Mouse (Mus musculus) limb, embryonic 10.5 days (tissue): ENCODE data around the gene Pex14. TPM values are rescaled to one million over a fixed set of nuclear protein-coding genes. Genes with fewer than 3 reads are reported as not detected.

ENCODE experiments used
- DNase-seq: peaks from one replicate; pipeline ENCODE4 v3.0.0-alpha.2; 2017; ENCODE audit warnings: low spot score
- H3K27ac ChIP-seq: fragments of 300-500 bp; sonication (generic); 2 replicates; pipeline ENCODE4 v1.5.1; 2016; ENCODE audit warnings: mild to moderate bottlenecking
- H3K27me3 ChIP-seq: fragments of 300-500 bp; sonication (generic); 2 replicates; pipeline ENCODE4 v1.6.1; 2016; ENCODE audit warnings: low read depth, mild to moderate bottlenecking; ENCODE audit not compliant: poor library complexity, severe bottlenecking
- H3K36me3 ChIP-seq: fragments of 300-500 bp; sonication (generic); 2 replicates; pipeline ENCODE4 v1.6.1; 2016; ENCODE audit warnings: mild to moderate bottlenecking, moderate library complexity
- H3K4me1 ChIP-seq: fragments of 300-500 bp; sonication (generic); 2 replicates; pipeline ENCODE4 v1.6.1; 2016
- H3K4me3 ChIP-seq: fragments of 300-500 bp; sonication (generic); 2 replicates; pipeline ENCODE4 v1.5.1; 2016; ENCODE audit warnings: mild to moderate bottlenecking, moderate library complexity
- H3K9me3 ChIP-seq: fragments of 300-500 bp; sonication (generic); replicated peaks from 2 replicates; pipeline ENCODE4 v1.6.1; 2016; ENCODE audit warnings: mild to moderate bottlenecking
- WGBS: fragments of 180-500 bp; shearing (Covaris S2); methylation state at CpG from one replicate; pipeline ENCODE4 v1.1.7; 2016; 5-methylcytosine and 5-hydroxymethylcytosine counted together
- polyA plus RNA-seq: library from polyadenylated mRNA; unstranded; fragments of >200 nt; fragmentation: Nextera tagmentation; extraction: Ambion mirVana; gene quantifications from 2 replicates; pipeline ENCODE4 v1.2.1, GENCODE M21; 2016

Pex14 gene
- 65.0 and 66.1 TPM in 2 replicates for polyA plus RNA-seq

DNA sequence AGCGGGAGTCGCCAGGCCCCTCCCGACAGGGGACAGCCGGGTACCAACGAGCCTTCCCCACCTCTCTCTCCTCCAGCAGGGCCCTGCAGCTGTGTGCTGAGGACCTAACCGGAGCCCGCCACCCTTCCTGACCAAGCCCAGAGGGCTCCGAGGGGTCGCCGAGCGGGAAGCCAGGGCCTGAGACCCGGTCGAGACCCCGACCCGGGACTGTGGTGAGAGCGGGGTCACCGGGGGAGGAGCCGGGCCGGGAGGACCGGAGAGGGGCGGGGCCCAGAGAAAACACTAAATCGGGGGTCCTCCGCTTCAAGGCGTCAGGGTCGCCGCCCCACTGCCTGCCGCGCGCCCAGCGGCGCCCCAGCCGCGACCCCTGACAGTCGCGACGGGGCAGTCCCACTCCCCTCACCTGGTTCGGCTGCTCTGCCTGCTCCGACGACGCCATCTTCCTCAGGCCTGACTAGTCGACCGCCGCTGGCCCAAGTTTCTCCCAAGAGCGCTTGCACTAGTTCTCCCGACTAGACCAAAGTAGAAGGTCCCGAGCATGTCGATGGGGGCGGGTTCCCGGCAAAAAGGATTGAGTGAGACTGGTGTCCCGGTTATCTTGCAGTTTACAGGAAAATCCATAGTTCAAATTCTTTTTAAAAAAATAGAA, at the start of gene Pex14:
Pex14 (minus strand) TSS at position 508 of the 649 bp plus-strand sequence.
- H3K27me3 ChIP-seq: no peaks in the 10 kb centered on the region
- H3K27ac ChIP-seq: peak within 1 kb of the TSS; percentile 94
- no peaks in the 10 kb centered on the region for H3K9me3 ChIP-seq
- under 1% methylated on average over 50 of the region's 50 CpGs for WGBS
- H3K4me1 ChIP-seq: peaks cover 18% of the 10 kb centered on the region
- DNase-seq: peak; percentile 95
- H3K36me3 ChIP-seq: no peaks in the 10 kb centered on the region
- peak within 1 kb of the TSS; percentile 82 for H3K4me3 ChIP-seq

- H3K36me3 ChIP-seq: peaks cover 53% of the 10 kb centered on the region
Measured at GRCm38 (mm10) chr4:149149196-149149595, 49.5 kb upstream of the Pex14 start.

DNA sequence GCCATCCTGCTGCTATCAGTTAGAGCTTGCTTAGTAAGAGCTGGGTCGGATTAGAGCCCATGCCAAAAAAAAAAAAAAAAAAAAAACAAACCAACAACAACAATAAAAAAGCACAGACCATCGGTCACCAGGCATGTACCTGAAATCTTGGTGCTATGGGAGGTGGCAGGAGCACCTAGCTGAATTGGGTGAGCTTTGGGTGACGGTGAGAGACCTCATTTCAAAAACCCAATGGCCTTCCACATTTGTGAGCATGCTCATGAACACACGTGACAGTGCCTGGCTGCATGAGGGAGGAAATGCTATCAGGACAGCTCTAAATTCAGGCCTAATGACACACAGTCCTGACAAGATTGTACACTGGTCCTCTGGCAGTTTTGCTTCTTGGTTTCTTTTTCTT, 48.4 kb upstream of the Pex14 start:
- no peak overlapping the region for H3K27ac ChIP-seq
- peaks cover 13% of the 10 kb centered on the region for H3K4me1 ChIP-seq
- no peaks in the 10 kb centered on the region for H3K9me3 ChIP-seq
- no peak overlapping the region for H3K4me3 ChIP-seq
- no peak for DNase-seq
- WGBS: 79% methylated on average over 4 of the region's 4 CpGs
- peaks cover 42% of the 10 kb centered on the region for H3K36me3 ChIP-seq
- H3K27me3 ChIP-seq: no peaks in the 10 kb centered on the region

More at GRCm38 (mm10) chr4:149149196-149149595, 49.5 kb upstream of the Pex14 start:
- H3K27ac ChIP-seq: no peak overlapping the region
- H3K9me3 ChIP-seq: no peaks in the 10 kb centered on the region
- H3K27me3 ChIP-seq: no peaks in the 10 kb centered on the region
- no peak for DNase-seq
- H3K4me3 ChIP-seq: no peak overlapping the region
- peaks cover 13% of the 10 kb centered on the region for H3K4me1 ChIP-seq
- 89% methylated on average over 9 of the region's 9 CpGs for WGBS

- WGBS: 87% methylated on average over 7 of the region's 7 CpGs
- no peaks in the 10 kb centered on the region for H3K9me3 ChIP-seq
Measured at GRCm38 (mm10) chr4:149147528-149147927, 47.9 kb upstream of the Pex14 start.

DNA sequence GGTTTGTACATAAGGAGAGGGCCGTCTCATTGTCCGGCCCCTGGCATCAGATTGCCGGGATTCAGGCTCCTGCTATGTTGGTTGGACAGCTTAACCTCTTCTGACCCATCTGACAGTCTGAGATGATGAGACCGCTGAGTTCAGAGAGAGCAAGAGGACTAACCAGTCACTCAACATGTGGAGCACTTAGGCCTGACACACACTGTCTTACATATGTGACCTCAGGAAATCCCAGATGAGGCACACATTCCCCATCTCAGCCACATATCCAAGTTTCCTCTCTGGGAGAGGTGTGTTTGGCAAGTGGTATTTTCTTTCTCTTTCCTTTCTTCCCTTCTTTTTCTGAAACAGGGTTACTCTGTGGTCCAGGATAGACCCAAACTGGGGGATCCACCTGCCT, 45.5 kb upstream of the Pex14 start:
- peaks cover 12% of the 10 kb centered on the region for H3K36me3 ChIP-seq
- no peak overlapping the region for H3K27ac ChIP-seq
- H3K9me3 ChIP-seq: no peaks in the 10 kb centered on the region
- peaks cover 13% of the 10 kb centered on the region for H3K4me1 ChIP-seq
- no peak for DNase-seq
- H3K4me3 ChIP-seq: no peak overlapping the region
- no peaks in the 10 kb centered on the region for H3K27me3 ChIP-seq
- WGBS: 87% methylated on average over 4 of the region's 4 CpGs

More at GRCm38 (mm10) chr4:149147528-149147927, 47.9 kb upstream of the Pex14 start:
- H3K4me1 ChIP-seq: peaks cover 13% of the 10 kb centered on the region
- no peak overlapping the region for H3K27ac ChIP-seq
- H3K4me3 ChIP-seq: no peak overlapping the region
- H3K36me3 ChIP-seq: peaks cover 36% of the 10 kb centered on the region
- DNase-seq: no peak
- H3K27me3 ChIP-seq: no peaks in the 10 kb centered on the region

DNA sequence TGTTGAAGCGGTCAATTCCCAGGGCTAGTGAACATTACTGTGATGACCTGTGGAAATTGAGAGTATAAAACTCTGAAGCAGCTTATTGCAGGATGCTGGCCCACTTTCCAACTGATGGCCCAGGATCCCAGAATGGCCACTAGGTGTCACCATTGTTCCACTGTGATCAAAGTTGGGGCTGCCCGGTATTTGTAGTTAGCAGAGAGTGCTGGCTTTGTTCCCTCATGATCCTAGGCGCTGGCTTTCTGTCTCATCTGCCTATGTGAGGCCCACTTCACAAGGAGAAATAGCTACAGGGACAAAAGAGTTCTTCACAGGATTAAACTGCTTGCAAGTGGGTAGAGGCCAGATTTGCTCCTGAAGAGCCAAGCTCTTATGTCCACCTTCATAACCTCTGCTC, 44.8 kb upstream of the Pex14 start:
- Histone ChIP-seq H3K4me1 (peaks cover 13% of the 10 kb centered on the region), H3K9me3 (no peaks in the 10 kb centered on the region), H3K36me3 (peaks cover 5% of the 10 kb centered on the region), H3K27ac (peak overlapping the region; percentile 65), H3K4me3 (no peak overlapping the region), H3K27me3 (no peaks in the 10 kb centered on the region)
- DNase-seq: peak; percentile 89
- 6% methylated on average over 3 of the region's 3 CpGs for WGBS

- H3K36me3 ChIP-seq: no peaks in the 10 kb centered on the region
- no peak for DNase-seq
- no peak overlapping the region for H3K4me3 ChIP-seq
- H3K27ac ChIP-seq: no peak overlapping the region
- 36% methylated on average over 4 of the region's 4 CpGs for WGBS
- no peaks in the 10 kb centered on the region for H3K9me3 ChIP-seq
- H3K4me1 ChIP-seq: peaks cover 13% of the 10 kb centered on the region
- no peaks in the 10 kb centered on the region for H3K27me3 ChIP-seq
Measured at GRCm38 (mm10) chr4:149143594-149143993, 43.9 kb upstream of the Pex14 start.

- peaks cover 11% of the 10 kb centered on the region for H3K4me1 ChIP-seq
- H3K9me3 ChIP-seq: no peaks in the 10 kb centered on the region
- no peak overlapping the region for H3K4me3 ChIP-seq
- WGBS: 74% methylated on average over 8 of the region's 8 CpGs
- H3K36me3 ChIP-seq: peaks cover 12% of the 10 kb centered on the region
- H3K27me3 ChIP-seq: no peaks in the 10 kb centered on the region
- DNase-seq: no peak
- H3K27ac ChIP-seq: no peak overlapping the region
Measured at GRCm38 (mm10) chr4:149138515-149138914, 38.8 kb upstream of the Pex14 start.

GRCm38 (mm10) chr4:149136982-149137770, 37.5 kb upstream of the Pex14 start, which contains the start of gene Cenps:
TSS of gene Cenps (minus strand) at chr4:149137629.
- Histone ChIP-seq H3K27ac (peak within 1 kb of the TSS; percentile 93), H3K4me3 (peak within 1 kb of the TSS; percentile 73), H3K36me3 (peaks cover 19% of the 10 kb centered on the region), H3K9me3 (no peaks in the 10 kb centered on the region), H3K4me1 (peaks cover 14% of the 10 kb centered on the region), H3K27me3 (no peaks in the 10 kb centered on the region)
- WGBS: 1% methylated on average over 68 of the region's 68 CpGs
- peak; percentile 99 for DNase-seq

DNA sequence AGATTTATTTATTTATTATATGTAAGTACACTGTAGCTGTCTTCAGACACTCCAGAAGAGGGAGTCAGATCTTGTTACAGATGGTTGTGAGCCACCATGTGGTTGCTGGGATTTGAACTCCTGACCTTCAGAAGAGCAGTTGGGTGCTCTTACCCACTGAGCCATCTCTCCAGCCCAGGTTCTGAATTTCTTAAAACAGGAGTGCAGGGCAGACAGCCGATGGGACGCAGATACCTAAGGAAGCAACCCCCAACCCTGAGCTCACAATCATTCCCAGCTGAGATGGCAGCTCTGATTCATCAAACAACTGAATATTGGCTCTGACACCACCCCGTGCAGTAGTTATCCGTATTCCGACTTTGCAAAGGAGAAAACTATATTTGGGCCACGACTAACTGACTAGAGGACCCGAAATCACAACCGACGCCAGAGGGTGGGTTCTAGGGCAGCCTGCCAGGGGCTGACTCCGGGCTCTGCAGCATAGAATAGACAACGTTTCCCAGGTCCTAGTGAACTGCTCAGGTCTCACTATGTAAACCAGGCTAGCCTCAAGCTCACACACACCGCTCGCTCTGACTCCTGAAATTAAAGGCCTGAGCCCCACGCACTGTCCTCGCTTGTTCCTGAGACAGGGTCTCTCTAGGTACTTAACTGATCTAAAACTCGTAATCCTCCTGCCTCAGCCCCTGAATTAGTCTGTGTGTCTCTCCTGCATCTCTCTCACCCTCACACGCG, 36.6 kb upstream of the Pex14 start:
- H3K27ac ChIP-seq: peak overlapping the region; percentile 93
- no peaks in the 10 kb centered on the region for H3K9me3 ChIP-seq
- H3K36me3 ChIP-seq: peaks cover 28% of the 10 kb centered on the region
- peaks cover 14% of the 10 kb centered on the region for H3K4me1 ChIP-seq
- no peaks in the 10 kb centered on the region for H3K27me3 ChIP-seq
- WGBS: 75% methylated on average over 18 of the region's 18 CpGs
- H3K4me3 ChIP-seq: peak overlapping the region; percentile 73
- no peak for DNase-seq

DNA sequence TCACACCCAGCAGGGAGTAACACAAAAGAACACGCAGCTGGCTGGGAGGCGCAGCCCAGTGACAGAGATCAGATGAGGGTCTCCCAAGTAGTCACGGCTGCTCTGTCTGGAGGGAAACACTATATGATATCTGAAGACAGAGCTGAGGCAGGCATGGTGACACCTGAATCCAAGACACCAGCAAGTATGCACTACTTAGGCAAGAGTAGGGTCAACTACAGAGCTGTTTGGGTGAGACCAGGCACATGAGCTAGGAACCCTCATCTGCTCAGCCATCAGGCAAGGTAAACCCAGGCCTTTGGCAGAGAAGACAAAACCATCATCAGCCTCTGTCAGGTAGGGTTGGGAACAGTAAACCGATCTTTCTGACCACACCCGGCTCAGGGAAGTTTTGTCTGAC, 33.7 kb upstream of the Pex14 start:
- no peak for DNase-seq
- Histone ChIP-seq H3K4me3 (no peak overlapping the region), H3K9me3 (no peaks in the 10 kb centered on the region), H3K4me1 (peaks cover 14% of the 10 kb centered on the region), H3K27me3 (no peaks in the 10 kb centered on the region), H3K36me3 (peaks cover 57% of the 10 kb centered on the region), H3K27ac (no peak overlapping the region)
- 88% methylated on average over 5 of the region's 5 CpGs for whole genome bisulfite sequencing

DNA sequence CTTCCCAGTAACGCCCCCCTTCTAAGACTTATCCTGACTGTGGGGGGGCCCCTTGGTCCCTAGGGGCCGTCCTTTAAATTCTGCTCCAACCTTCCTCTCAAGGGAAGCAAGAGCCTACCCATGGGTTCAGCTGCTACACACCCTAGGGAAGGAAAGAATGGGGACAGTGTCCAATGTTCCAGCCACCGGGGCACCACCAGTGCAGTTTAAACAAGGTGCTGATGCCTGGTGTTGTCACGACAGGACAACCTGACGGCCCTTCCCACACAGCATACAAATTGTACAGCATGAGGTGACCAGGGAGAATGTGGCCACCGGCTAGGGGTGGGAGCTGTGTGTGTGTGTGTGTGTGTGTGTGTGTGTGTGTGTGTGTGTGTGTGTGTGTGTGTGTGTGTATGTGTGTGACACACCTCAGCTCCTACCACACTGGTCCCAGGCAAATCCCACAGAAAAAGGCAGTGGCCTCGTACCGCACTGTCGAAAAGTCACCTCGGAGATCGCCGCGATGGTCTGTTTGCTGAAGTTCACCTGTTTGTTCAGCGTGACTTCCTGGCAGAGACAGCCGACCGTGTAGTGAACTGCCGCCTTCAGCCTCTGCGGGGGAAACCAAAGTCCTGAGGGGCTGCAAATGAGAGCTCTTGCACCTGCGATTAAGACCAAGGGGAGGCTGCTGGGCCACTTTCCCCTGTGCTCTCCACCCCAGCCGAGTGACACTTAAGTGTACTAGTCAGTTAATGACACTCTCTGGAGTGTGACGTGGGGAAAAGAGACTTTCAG, 32.3 kb upstream of the Pex14 start:
- H3K9me3 ChIP-seq: no peaks in the 10 kb centered on the region
- 93% methylated on average over 21 of the region's 21 CpGs for WGBS
- H3K36me3 ChIP-seq: peaks cover 71% of the 10 kb centered on the region

More for the DNA sequence above, 32.3 kb upstream of the Pex14 start:
- DNase-seq: no peak
- no peaks in the 10 kb centered on the region for H3K27me3 ChIP-seq
- H3K4me1 ChIP-seq: peaks cover 11% of the 10 kb centered on the region
- no peak overlapping the region for H3K4me3 ChIP-seq
- no peak overlapping the region for H3K27ac ChIP-seq
